Mouse (Mus musculus): Measurements from ENCODE around the gene Itga11.
"Not testable (repeated sequence)": the region's sequence is repeated elsewhere in the genome, so short reads cannot be mapped to it uniquely, and the experiment has no call there.

Itga11 gene

GRCm38 (mm10) chr9:62772746-62773145 is 95.1 kb downstream of the Itga11 start:
- no peak for DNase-seq

- no peak for DNase-seq
These were observed 97.8 kb downstream of the Itga11 start for GRCm38 (mm10) chr9:62775464-62775863.

GRCm38 (mm10) chr9:62777461-62777860 is 99.8 kb downstream of the Itga11 start:
- peak; percentile 69 for DNase-seq

- no peak for DNase-seq
These were observed 101.1 kb downstream of the Itga11 start for GRCm38 (mm10) chr9:62778721-62779120.

GRCm38 (mm10) chr9:62781965-62782364 is 104.3 kb downstream of the Itga11 start:
- DNase-seq, result peak; percentile 34

GRCm38 (mm10) chr9:62782976-62783781 is 105.6 kb downstream of the Itga11 start:
- DNase-seq, result peak; percentile 11

GRCm38 (mm10) chr9:62784233-62784632 is 106.6 kb downstream of the Itga11 start:
- DNase-seq, result no peak

- DNase-seq, result no peak
These were observed 109.1 kb downstream of the Itga11 start for GRCm38 (mm10) chr9:62786721-62787120.

- DNase-seq, result no peak
These were observed 112.2 kb downstream of the Itga11 start for GRCm38 (mm10) chr9:62789856-62790255.

- not testable (repeated sequence) for DNase-seq
These were observed 121.6 kb downstream of the Itga11 start for GRCm38 (mm10) chr9:62799218-62799617.

GRCm38 (mm10) chr9:62810095-62810494 is 132.5 kb downstream of the Itga11 start:
- DNase-seq, result no peak

GRCm38 (mm10) chr9:62810543-62811515 is 133.2 kb downstream of the Itga11 start:
- DNase-seq, result no peak

GRCm38 (mm10) chr9:62811516-62812121 is 134.0 kb downstream of the Itga11 start, which contains the start of gene Fem1b:
Gene Fem1b, minus strand, starts transcription at chr9:62811934.
- peak; percentile 93 for DNase-seq

- no peak for DNase-seq
These were observed 134.8 kb downstream of the Itga11 start for GRCm38 (mm10) chr9:62812216-62813049.

GRCm38 (mm10) chr9:62814751-62815150 is 137.1 kb downstream of the Itga11 start:
- no peak for DNase-seq

- DNase-seq, result no peak
These were observed 138.9 kb downstream of the Itga11 start for GRCm38 (mm10) chr9:62816323-62817098.

- peak; percentile 31 for DNase-seq
These were observed 139.5 kb downstream of the Itga11 start for GRCm38 (mm10) chr9:62817099-62817571.

- no peak for DNase-seq
These were observed 140.4 kb downstream of the Itga11 start for GRCm38 (mm10) chr9:62817828-62818614.

GRCm38 (mm10) chr9:62819494-62819893 is 141.9 kb downstream of the Itga11 start:
- no peak for DNase-seq

- not testable (repeated sequence) for DNase-seq
These were observed 142.3 kb downstream of the Itga11 start for GRCm38 (mm10) chr9:62819910-62820309.

Data from kidney, postnatal 14 days (tissue).